Mouse (Mus musculus): ENCODE measurements around the gene Tbc1d8b.
"Not testable (repeated sequence)": the region's sequence is repeated elsewhere in the genome, so short reads cannot be mapped to it uniquely, and the experiment has no call there.

Gene Tbc1d8b

DNA sequence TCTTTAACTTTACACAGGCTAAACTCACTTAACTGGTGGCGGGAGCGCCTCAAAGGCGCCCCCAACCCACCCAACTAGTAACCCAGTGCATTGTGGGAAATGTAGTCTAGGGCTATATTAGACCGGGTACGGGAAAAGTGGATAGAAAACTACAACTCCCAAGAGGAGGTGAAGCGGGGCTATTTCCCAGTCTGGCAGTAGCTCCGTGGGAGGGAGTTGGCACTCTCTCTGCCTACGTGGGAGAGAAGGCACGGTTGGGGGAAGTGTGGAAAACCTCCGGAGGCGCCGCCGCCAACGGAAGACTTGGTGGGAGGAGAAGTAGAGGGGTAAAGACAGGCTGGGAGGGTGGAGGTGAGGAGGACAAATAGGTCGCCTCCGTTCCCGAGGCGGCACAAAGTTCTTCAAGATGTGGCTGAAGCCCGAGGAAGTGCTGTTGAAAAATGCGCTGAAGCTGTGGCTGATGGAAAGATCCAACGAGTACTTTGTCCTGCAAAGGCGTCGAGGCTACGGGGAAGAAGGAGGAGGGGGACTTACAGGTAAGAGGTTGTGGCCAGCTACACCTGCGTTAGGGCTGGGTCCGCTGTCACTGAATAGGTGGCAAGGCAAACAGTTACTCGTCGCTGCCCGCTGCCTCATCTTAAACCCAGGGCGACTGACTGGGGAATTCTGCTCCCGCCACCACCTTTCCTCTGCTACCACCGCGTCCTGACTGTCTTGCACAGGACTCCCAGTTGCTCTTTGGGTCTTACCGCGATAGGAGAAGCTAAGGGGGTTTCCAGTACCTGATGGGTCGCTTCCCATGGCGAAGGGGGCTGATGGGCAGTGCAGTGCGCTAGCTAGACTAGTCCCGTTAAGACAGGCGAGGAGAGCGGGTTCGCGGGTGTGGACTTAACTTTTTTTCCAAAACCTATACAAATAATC lies at the start of gene Tbc1d8b:
Gene Tbc1d8b (plus strand): TSS at position 222 of the 921 bp plus-strand sequence.
- in situ Hi-C loops (cut with MboI, MseI), result no loop called here

DNA sequence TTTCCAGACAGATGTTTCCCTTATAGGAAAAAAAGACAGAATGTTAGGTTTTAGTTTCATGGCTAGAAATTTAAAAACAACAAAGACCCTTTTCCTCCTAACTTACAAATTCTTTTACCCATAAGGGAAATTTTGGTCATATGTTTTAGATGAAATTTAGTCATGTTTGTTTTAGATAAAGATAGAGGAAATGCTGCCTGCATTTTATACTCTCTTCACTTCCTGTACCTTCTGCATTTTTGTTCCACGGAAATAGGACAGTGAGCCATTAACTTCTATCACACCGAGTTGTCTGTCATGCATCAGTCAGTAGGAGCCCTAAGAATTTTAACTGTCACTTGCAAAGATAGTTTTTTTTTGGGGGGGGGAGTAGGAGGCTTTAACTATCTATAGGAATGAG lies 45.1 kb upstream of the Tbc1d8b start:
- in situ Hi-C loops (cut with MboI, MseI), result no loop called here

DNA sequence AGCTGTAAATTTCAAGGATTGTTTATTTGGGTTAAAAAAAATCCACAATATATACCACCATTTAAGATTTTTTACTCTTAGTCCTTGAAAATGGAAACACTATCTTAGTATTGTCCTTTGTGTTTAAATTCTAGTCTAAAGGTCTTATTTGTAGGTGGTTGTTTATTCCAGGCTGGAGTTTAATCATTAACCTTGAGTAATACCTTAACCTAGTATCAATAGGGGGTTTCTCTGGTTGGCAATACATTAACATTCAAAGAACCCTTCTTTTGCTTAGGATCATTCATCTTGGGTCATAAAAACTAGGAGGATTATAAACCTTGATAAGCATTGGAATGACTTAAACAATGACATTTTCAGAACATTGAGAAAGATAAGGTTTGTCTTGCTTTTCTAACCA lies 44.4 kb upstream of the Tbc1d8b start:
- in situ Hi-C loops (cut with MboI, MseI), result no loop called here

DNA sequence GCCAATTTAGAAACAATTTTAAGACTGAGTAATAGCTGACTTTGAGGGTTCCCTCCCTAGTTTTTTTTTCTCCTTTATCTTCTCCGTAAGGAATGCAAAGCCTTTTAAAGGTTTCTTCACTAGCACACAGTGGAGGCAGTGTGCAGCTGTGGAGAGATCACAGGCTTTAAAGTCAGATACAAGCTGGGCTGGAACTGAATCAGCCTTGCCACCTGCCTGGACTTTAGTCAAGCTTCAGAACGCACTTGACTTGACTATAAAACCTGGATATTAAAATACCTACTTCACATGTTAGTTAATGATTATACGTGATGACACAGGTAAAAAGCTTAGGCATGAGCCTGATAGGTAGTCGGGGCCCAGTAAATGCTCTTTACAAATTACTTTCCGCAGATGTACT lies 32.6 kb upstream of the Tbc1d8b start:
- in situ Hi-C loops (cut with MboI, MseI), result no loop called here

DNA sequence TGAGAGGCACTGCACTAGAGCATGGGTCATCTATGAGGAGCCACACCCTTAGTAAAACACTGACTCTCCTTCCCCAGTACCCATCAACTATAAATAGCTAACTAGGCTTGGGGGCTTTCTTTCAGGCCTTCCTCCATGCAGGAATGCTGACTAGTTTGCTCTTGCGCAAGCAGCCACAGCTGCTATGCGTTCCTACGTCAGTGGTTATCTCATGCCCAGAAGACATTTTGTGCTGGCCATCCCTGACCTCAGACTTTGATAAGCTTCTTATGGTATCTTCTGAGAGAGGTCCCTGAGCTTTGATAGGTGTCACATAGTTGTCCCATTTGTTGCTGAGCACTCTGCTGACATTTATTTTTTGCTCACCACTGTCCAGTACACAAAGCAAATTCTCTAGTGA lies 31.5 kb upstream of the Tbc1d8b start:
- in situ Hi-C loops (cut with MboI, MseI), result no loop called here

DNA sequence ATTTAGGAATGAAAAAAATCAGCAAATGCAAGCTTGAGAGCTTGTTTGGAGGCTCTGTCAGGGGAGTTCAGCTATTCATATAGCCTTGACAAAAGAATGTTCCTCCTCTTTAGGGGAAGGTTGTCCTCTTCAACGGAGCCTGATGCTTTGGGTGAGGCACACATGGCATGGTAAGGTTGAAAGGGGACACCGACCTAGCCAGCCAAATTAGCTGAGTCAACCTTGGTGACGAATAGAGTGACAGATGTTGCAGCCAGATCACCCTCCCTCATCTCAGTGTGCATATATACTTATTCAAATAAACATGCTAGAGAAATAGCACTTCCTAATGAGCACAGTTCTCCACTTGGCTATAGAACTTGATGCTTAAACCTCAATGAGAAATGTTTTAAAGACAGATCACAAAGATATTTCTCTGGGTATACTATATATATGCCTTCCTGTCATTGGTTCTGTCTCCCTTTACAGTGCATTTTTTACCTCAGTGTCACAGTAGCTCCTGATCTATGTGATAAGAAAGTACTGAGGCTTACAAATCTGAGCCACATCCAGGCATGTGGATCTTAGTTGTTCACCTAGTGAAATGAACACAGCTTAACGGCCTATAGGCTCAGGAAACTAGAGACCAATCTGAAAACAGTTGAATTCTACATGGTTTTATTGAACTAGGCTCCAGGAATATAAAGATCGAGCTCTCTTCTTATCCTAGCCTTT lies 30.3 kb upstream of the Tbc1d8b start:
- in situ Hi-C loops (cut with MboI, MseI), result loop anchor here (5.0 kb wide), 1 partner anchor 232 kb away; no protein-coding TSS in a partner anchor

DNA sequence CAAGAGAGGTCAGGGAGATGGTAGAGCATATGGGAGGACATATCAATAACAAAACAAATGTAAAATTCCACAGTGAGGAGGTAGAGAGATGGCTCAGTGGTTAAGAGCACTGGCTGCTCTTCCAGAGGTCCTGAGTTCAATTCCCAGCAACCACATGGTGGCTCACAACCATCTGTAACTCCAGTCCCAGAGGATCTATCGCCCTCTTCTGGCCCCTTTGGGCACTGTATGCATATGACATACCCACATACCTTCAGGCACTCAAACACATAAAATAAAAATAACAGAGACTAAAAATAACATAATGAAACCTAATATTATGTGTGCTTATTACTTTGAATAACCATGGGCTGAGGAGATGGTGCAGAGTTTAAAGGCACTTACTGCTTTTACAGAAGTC lies 22.7 kb upstream of the Tbc1d8b start:
- in situ Hi-C loops (cut with MboI, MseI), result no loop called here

DNA sequence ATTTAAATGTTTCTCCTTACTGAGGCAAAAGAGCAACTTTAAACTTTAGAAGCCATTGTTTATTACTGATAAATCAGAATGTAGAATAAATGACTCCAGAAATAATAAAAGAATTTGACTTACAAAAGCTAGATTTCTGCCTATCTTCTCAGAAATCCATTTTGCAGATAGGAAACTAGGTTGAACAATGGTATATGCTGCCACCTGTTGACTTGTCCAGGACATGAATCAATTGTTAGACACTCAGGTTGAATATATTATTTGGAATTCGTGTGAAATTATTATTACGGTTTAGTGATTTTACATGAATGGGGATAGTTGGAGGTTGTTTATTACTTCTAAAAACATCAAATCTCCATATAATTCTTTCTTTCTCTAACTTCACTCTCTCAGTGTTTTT lies 19.0 kb upstream of the Tbc1d8b start:
- in situ Hi-C loops (cut with MboI, MseI), result no loop called here

DNA sequence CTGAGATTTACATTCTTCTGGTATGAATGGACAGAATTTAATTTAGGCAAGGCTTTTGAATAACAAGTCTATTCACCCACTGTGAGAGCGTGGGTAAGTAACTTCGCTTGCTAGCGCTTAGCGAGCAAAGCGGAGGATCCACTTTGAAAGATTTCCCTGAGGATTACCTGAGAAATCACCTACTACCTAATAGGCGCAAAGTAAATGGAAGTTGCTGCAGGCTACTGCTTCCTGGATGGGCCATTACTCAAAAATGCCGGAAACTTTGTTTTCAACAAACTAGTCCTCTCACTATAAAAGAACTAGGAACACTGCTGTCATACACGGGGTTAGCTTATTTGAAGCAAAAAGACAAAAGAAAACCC lies 404 bp upstream of the Tbc1d8b start:
- in situ Hi-C loops (cut with MboI, MseI), result no loop called here

DNA sequence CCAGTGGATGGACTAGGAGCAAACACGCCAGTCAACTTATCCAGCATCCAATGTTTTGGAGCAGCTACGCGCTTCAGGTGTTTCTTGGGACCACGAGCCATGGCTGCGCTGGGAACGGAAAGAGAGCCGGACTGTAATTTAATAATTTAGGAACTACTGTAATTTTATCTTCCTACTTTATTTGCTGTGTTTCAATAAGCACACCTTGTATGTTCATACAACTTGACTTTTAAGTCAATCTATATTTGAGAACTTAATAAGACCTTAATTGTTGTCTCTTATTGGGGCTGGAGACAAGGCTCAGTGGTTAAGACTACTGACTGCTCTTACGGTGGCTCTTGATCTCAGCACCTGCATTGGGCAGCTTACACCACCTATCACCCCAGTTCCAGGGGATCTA lies 29.6 kb downstream of the Tbc1d8b start, which contains the start of gene Gm15013:
Gene Gm15013 (minus strand): TSS at position 101 of the 400 bp plus-strand sequence.
- in situ Hi-C loops (cut with MboI, MseI), result no loop called here

DNA sequence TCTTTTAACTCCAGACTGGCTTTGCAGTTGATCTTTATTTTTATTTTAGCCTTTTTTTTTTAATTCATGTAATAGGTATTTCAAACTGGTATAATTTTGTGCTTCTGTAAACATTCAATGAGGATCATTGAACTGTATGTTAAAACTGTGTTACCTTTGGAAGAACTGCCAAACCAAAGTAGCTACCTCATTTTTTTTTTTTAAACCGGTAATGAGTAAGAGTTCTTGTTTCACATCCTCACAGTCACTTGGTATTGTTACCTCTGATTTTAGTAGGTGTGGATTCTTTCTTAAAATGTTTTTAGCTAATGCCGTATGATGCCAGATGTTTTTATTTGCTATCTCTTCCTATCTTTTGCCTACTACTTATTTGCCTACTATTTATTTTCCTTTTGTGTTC lies 37.6 kb downstream of the Tbc1d8b start:
- in situ Hi-C loops (cut with MboI, MseI), result no loop called here

DNA sequence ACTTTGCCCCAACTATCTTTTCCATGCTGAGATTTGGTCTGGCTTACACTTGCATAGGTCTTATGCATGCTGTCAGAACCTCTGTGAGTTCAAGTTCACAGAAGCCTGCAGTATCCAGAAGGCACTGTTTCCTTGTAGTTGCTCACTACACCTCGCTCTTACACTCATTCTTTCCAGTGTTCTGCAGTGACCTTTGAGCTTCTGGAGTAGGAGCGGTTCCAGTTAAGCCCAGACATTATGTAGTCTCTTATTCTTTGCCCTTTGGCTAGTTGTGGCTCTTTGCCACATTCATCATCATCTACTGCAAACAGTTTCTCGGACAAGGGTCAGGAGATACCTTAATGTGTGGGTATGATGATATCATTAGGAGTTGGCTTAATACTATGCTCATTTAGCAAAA lies 45.7 kb downstream of the Tbc1d8b start:
- in situ Hi-C loops (cut with MboI, MseI), result no loop called here

DNA sequence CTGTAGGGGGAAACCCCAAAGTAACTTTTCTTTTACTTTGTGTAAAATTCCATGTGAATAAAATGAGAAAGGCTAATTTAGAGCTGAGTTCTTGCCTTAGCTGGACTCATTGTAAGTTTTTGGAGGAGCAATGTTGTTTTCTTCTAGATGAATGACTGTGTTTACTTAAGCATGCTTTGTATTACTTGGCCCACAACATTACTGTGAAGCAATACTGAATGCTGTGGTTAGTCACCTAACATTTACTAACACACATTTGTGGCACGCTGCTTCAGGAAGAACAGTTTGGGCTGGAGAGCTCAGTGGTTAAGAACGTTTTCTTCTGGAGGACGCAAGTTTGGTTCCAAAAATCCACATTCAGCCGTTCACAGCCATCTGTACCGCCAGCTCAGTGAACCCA lies 52.3 kb downstream of the Tbc1d8b start:
- in situ Hi-C loops (cut with MboI, MseI), result no loop called here

DNA sequence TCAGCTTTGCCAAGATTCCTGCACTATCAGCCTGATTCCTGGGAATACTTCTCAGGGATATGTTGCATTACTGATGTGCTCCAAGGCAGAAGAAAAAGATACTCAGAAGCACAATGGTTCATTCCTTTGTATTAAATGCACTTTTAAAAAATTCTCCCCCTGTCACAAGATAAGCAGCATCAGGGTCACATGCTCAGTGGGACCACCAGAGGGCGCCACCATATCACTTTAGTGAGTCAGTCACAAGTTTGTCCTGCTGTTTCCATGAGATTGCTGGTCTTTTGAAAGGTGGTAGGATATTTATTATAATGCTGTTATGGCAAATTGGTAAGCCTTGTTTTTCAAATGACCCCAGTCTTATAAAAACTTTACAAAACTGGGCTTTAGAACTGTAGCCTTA lies 67.1 kb downstream of the Tbc1d8b start:
- in situ Hi-C loops (cut with MboI, MseI), result no loop called here

DNA sequence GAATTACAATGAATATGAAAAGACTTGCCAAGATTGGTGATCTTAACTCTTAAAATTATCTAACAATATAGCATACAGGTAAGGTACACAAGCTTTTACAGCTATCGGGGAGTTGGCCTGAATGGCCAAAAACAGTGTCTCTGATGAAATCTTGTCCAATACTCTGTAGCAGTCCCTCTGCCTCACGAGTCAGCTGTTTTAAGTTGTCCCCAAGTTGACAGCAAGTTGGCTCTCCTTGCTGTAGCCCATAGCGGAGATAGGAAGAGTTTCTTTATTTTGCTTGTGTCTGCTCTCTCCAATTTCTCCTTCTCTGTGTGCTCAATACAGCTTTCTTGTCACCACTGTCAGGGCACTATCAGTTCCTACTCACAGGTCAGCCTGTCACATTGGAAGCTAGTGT lies 73.8 kb downstream of the Tbc1d8b start:
- in situ Hi-C loops (cut with MboI, MseI), result not testable (repeated sequence)

DNA sequence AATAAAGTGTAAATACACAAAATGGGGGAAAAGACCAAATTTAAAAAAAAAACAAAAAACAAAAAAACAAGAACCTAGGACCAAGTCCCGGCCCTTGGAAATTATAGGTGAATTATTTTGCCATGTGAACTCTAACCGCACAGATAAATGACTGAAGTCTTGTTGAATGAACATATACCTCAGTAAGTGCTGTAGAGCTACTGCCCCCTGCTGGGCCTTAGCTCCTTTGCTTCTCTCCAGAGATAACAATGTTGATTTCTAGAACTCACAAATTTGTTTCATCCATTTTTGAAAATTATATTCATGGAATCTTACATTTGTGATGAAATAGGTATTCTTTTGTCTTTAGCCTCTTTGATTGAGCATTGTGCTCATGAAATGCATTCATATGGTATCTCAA lies 77.8 kb downstream of the Tbc1d8b start:
- in situ Hi-C loops (cut with MboI, MseI), result loop anchor here (10.0 kb wide), 2 partner anchors 348 to 1402 kb away; no protein-coding TSS in a partner anchor

DNA sequence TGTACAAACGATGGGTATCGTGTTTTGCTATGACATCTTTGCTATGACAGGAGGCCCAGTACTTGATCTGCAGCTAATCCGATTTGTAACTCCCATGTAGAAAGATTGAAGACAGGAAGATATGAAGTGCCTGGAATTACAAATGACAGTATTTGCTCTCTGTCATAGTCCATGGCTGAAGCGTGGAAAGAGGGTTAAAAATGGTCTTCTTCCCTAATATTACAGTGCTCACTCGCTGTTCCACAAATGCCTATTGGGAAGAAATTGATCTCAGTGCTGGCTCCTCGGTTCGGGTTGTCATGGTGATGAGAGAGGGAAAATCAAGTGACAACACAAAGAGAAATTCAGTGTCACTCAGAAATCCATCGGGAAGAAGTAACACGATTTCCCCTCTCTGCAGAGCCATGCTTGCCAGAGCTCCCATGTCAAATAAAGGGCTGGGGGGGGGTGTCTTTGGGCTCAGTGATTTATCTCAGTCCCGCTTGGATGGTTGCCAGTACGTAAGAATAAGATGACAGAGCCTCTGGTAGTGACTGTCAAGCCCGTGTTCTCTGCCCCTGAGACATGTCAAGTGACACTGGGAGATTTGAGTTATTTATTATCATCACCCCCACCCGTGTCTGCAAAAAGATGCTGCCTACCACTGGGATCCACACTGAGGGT lies 85.3 kb downstream of the Tbc1d8b start:
- in situ Hi-C loops (cut with MboI, MseI), result loop anchor here (10.0 kb wide), 2 partner anchors 355 to 1395 kb away; no protein-coding TSS in a partner anchor

DNA sequence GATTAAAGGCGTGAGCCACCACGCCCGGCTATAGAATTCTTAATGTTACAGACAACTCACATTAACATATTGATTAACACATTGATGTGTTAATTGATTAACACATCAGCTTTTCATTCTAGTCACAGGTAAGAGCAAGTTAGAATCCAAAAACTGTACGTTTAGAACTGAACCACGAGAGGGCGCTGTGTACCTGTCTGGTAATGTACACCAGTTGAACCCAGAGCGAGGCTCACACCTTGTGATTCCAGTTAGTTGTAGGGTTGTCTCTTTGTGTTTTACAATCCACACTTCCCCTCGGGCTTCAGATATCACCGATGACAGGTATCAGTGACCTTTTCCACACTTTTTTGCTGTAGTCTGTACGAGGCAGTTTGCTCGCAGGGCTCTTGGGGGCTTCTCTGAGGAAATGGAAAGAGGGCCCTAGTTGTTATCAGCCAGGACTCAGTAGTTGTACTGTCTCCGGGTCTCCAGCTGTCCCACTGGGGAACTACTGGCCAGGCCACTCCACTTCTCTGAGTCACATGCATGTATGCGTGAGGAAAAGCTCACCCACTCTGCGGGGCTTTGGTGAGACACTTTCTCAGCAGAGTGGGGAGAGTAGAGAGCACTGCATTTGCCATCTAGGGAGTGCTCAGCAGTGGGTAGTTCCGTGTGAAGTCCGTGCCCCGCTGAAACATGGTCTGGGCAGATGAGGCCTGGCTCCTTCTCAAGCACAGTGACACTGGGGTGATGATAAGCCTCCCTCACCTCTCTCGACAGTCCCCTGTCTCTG lies 89.7 kb downstream of the Tbc1d8b start:
- in situ Hi-C loops (cut with MboI, MseI), result loop anchor here (5.0 kb wide), 1 partner anchor 58 kb away; no protein-coding TSS in a partner anchor

DNA sequence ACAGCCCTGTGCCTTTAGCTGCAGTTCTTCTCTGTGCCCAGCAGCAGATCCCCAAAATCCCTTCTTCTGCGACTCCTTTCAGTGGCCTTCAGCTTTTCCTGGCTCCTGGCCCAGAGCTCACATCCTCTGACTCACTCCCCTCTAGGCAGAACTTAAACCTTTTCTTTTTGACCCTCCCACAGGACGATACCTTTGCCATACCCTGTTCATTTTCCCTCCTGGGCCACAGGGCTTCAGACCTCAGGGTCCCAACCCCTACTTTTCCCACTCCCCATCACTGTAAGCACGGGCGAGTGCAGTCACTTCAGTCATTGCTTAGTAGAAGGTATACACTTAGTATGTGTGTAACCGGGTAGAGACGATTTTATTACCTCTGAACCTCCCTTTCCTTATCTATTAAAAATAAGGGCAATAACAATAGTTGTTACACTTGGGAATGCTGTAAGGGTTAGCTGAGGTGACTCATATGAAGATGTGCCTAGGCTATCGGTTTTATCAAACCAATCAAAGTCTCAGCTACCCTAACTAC lies 90.4 kb downstream of the Tbc1d8b start:
- in situ Hi-C loops (cut with MboI, MseI), result loop anchor here (5.0 kb wide), 1 partner anchor 57 kb away; no protein-coding TSS in a partner anchor

DNA sequence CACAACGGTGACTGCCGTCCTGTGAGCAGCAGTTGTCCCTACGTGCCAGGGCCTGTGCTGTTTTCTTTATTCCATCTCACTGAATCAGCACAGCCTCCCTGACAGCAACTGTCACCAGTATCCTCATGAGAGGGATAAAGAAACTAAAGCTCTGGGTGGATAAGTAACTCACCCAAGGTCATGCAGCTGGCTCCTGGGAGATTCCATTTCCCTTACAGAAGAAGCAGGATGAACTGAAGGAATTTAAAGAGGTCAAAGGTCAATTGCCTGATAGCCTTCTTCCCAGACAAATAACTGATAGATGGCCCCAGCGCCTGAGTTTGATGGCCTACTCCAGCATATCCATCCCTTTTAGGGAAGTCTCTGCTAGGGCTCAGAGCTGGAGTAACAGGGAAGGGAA lies 92.6 kb downstream of the Tbc1d8b start:
- in situ Hi-C loops (cut with MboI, MseI), result loop anchor here (5.0 kb wide), 1 partner anchor 55 kb away; no protein-coding TSS in a partner anchor

DNA sequence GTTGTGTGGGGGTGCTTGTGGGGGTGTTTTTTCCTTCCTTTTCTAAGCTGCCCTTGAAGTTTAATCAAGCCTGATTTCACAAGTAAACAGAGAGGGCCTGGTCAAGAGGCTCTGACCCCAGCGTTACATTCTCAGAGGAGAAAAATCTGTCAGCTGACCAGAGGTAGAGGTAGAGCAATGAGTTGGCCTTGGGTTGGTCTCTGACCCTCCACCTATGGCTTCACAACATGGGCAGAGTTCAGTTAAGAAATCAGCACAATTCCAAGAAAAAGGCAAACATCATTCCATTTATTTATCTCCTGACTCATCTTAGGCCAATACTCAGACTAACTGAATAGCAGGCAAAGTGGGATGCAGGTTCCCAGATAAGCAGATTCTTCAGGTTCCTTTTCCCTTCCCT lies 94.1 kb downstream of the Tbc1d8b start:
- in situ Hi-C loops (cut with MboI, MseI), result loop anchor here (5.0 kb wide), 1 partner anchor 53 kb away; no protein-coding TSS in a partner anchor
